Mouse (Mus musculus): ENCODE measurements around the gene Ulk3. TPM values are rescaled to one million over a fixed set of nuclear protein-coding genes. Genes with fewer than 3 reads are reported as not detected.

Ulk3 gene
- polyA plus RNA-seq, 1 experiment from 2014 or later, result 5.2 TPM

- H3K27ac ChIP-seq (ENCODE audit: low read depth, low read length), result no peak overlapping the region
- H3K27me3 ChIP-seq (replicated peaks; ENCODE audit: control insufficient read depth, insufficient read depth, low read length), result no peaks in the 10 kb centered on the region
- DNase-seq (ENCODE audit: low spot score) (no peak), ATAC-seq (no peak)
- WGBS, result 83% methylated on average over 4 of the region's 4 CpGs
- H3K4me1 ChIP-seq (ENCODE audit: control insufficient read depth, insufficient read depth, low read length), result 0 out of 2 replicates have a peak, but pooled peaks cover 8% of the 10 kb centered on the region
- no peak overlapping the region for H3K9ac ChIP-seq (ENCODE audit: low read length)
- no peaks in the 10 kb centered on the region for H3K9me3 ChIP-seq (replicated peaks; ENCODE audit: control insufficient read depth, low read length)
- H3K4me2 ChIP-seq (ENCODE audit: low read length), result no peak overlapping the region
- no peaks in the 10 kb centered on the region for H3K36me3 ChIP-seq (ENCODE audit: control insufficient read depth, insufficient read depth, low read length)
- H3K4me3 ChIP-seq (ENCODE audit: low read depth, low read length), result no peak overlapping the region
Observed at GRCm38 (mm10) chr9:57614786-57615185, 25.5 kb downstream of the Ulk3 start.

- 78% methylated on average over 8 of the region's 8 CpGs for WGBS
- ATAC-seq (no peak), DNase-seq (ENCODE audit: low spot score) (no peak)
- H3K9me3 ChIP-seq (replicated peaks; ENCODE audit: control insufficient read depth, low read length), result no peaks in the 10 kb centered on the region
- no peaks in the 10 kb centered on the region for H3K4me1 ChIP-seq (ENCODE audit: control insufficient read depth, insufficient read depth, low read length)
- H3K36me3 ChIP-seq (ENCODE audit: control insufficient read depth, insufficient read depth, low read length), result no peaks in the 10 kb centered on the region
- no peaks in the 10 kb centered on the region for H3K27me3 ChIP-seq (replicated peaks; ENCODE audit: control insufficient read depth, insufficient read depth, low read length)
- H3K4me3 ChIP-seq (ENCODE audit: low read depth, low read length), result no peak overlapping the region
- no peak overlapping the region for H3K4me2 ChIP-seq (ENCODE audit: low read length)
- no peak overlapping the region for H3K9ac ChIP-seq (ENCODE audit: low read length)
- no peak overlapping the region for H3K27ac ChIP-seq (ENCODE audit: low read depth, low read length)
Observed at GRCm38 (mm10) chr9:57617556-57618169, 28.4 kb downstream of the Ulk3 start.

DNA sequence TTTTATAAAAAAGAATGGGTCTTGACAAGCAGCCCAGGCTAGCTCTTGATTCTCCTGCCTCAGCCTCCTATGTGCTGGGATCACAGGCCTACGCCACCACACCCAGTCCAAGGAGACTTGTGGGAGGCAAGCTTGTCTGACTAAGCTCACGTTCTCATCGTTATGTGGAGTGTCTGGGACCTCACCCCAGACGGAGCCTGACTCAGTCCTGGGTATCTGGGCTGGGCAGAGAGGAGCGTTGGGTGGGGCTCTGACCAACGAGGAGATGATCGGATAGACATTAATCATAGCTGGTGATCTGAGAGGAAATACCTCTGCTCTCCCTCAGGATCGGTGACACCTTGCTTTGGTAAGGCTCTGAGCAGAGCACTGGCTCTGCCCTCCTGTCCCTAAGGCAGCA is 29.6 kb downstream of the Ulk3 start:
- WGBS, result 79% methylated on average over 8 of the region's 8 CpGs
- no peak for ATAC-seq
- Histone ChIP-seq H3K9me3 (replicated peaks; ENCODE audit: control insufficient read depth, low read length) (no peaks in the 10 kb centered on the region), H3K4me2 (ENCODE audit: low read length) (no peak overlapping the region), H3K4me1 (ENCODE audit: control insufficient read depth, insufficient read depth, low read length) (no peaks in the 10 kb centered on the region), H3K4me3 (ENCODE audit: low read depth, low read length) (no peak overlapping the region), H3K27me3 (replicated peaks; ENCODE audit: control insufficient read depth, insufficient read depth, low read length) (no peaks in the 10 kb centered on the region), H3K27ac (ENCODE audit: low read depth, low read length) (no peak overlapping the region), H3K9ac (ENCODE audit: low read length) (no peak overlapping the region), H3K36me3 (ENCODE audit: control insufficient read depth, insufficient read depth, low read length) (no peaks in the 10 kb centered on the region)
- DNase-seq (ENCODE audit: low spot score), result no peak

DNA sequence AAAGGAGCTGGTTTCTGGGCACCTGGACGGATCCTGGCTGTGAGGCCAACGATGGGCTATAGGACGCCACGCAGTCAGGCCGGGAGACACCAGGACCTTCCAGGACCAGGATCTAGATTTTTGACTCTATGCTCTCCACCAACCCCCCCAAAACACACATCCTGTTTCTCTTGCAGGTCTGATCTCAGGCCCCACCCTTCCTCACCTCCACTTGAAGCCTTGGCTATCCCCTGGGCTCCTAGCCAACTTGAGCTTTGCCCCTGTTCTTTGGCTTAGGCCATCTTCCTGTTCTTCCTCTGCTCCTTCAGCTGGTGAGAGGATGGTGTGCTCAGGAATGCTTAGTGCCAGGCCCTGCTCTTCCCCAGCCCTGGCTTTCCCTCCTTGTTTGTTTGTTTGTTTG is 31.4 kb downstream of the Ulk3 start, which contains the start of gene Lman1l:
Gene Lman1l (minus strand): TSS at position 101 of the 400 bp plus-strand sequence.
- ATAC-seq, result no peak
- no peaks in the 10 kb centered on the region for H3K4me1 ChIP-seq (ENCODE audit: control insufficient read depth, insufficient read depth, low read length)
- DNase-seq (ENCODE audit: low spot score), result no peak
- WGBS, result 98% methylated on average over 5 of the region's 5 CpGs
- no peak within 1 kb of the TSS for H3K9ac ChIP-seq (ENCODE audit: low read length)
- peaks cover 15% of the 10 kb centered on the region for H3K36me3 ChIP-seq (ENCODE audit: control insufficient read depth, insufficient read depth, low read length)
- no peak within 1 kb of the TSS for H3K27ac ChIP-seq (ENCODE audit: low read depth, low read length)
- H3K4me2 ChIP-seq (ENCODE audit: low read length), result no peak within 1 kb of the TSS
- H3K4me3 ChIP-seq (ENCODE audit: low read depth, low read length), result no peak within 1 kb of the TSS
- H3K9me3 ChIP-seq (replicated peaks; ENCODE audit: control insufficient read depth, low read length), result no peaks in the 10 kb centered on the region
- H3K27me3 ChIP-seq (replicated peaks; ENCODE audit: control insufficient read depth, insufficient read depth, low read length), result no peaks in the 10 kb centered on the region

DNA sequence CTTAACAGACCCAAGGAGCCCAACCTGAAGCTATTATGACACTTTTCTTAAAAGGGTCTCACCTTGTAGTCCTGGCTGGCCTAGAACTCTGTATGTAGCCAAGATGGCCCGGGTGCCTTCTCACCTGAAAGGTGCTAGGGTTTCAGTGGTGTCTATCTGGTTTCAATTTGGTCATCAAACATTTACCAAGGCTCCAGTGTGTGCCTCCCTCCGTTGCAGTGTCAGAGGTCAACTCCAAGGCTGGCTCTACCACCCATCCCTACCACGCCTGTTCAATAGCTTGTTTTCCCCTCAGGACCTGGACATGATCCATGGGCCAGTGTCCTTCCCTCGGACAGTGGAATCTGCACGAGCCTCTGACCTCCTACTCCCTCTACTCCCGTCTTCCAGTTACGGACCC is 35.0 kb downstream of the Ulk3 start:
- Histone ChIP-seq H3K4me3 (ENCODE audit: low read depth, low read length) (no peak overlapping the region), H3K4me1 (ENCODE audit: control insufficient read depth, insufficient read depth, low read length) (no peaks in the 10 kb centered on the region), H3K27ac (ENCODE audit: low read depth, low read length) (no peak overlapping the region), H3K9me3 (replicated peaks; ENCODE audit: control insufficient read depth, low read length) (no peaks in the 10 kb centered on the region), H3K9ac (ENCODE audit: low read length) (no peak overlapping the region), H3K4me2 (ENCODE audit: low read length) (no peak overlapping the region), H3K27me3 (replicated peaks; ENCODE audit: control insufficient read depth, insufficient read depth, low read length) (no peaks in the 10 kb centered on the region), H3K36me3 (ENCODE audit: control insufficient read depth, insufficient read depth, low read length) (peaks cover 51% of the 10 kb centered on the region)
- 89% methylated on average over 7 of the region's 7 CpGs for WGBS
- ATAC-seq (no peak), DNase-seq (ENCODE audit: low spot score) (no peak)

DNA sequence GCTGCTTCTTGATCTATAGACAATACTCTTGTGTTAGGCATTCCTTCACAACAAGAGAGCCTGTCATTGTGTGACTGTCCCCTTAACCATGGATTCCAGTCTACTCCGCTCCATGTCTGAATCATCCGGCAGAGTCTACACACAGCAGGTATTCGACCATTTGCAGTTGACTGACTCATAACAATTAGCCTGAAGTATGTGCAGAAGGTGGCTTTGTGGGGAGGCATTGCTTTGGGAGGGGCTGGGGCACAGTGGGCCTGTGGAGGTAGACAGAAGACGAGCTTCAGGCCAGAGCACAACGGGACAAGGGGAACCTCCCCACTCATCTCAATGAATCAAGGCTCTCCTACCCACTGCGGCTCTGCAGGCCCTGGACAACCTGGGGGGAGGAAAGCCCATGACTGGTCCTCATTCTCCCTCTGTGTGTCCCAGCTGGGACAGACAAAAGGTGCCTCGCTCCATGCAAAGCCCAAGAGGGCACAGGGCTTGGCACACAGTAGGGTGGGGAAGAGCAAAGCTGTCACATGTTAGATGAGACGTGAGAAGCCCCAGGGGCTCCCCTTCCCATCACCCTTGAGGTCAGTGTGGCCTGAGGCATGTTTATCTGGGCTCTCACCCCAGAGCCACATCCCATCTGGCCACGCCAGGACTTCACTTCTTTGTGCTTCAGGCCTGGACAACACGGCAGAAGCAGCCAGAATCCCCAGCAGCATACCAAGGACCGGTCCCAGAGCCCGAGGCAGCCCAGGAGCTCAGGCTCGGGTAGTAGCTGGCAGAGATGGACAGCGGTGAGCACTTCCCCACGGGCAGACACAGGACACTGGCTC is 36.6 kb downstream of the Ulk3 start:
- Histone ChIP-seq H3K4me1 (ENCODE audit: control insufficient read depth, insufficient read depth, low read length) (no peaks in the 10 kb centered on the region), H3K36me3 (ENCODE audit: control insufficient read depth, insufficient read depth, low read length) (peaks cover 66% of the 10 kb centered on the region), H3K4me2 (ENCODE audit: low read length) (no peak overlapping the region), H3K27me3 (replicated peaks; ENCODE audit: control insufficient read depth, insufficient read depth, low read length) (no peaks in the 10 kb centered on the region), H3K4me3 (ENCODE audit: low read depth, low read length) (no peak overlapping the region), H3K9ac (ENCODE audit: low read length) (no peak overlapping the region), H3K27ac (ENCODE audit: low read depth, low read length) (no peak overlapping the region), H3K9me3 (replicated peaks; ENCODE audit: control insufficient read depth, low read length) (no peaks in the 10 kb centered on the region)
- no peak for ATAC-seq
- DNase-seq (ENCODE audit: low spot score), result no peak
- 65% methylated on average over 15 of the region's 15 CpGs for WGBS

DNA sequence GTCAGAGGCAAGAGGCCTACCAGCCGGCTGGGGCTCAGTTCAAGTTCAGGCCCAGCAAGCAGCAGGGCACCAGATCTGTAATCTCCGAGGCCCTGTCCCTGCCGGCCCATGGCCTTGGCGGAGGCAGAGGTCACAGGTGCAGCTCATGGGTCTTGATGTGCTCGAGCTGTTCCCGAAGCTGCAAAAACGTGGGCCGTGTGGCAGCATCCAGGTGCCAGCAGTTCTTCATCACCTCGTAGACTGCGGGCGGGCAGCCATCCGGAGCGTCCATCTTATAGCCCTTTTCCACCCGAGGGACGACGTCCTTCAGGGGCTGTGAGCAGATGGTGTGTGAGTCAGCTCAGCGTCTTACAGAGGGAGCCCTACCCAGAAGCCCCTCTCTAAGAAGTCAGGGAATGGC is 37.9 kb downstream of the Ulk3 start:
- Histone ChIP-seq H3K4me3 (ENCODE audit: low read depth, low read length) (no peak overlapping the region), H3K36me3 (ENCODE audit: control insufficient read depth, insufficient read depth, low read length) (peaks cover 74% of the 10 kb centered on the region), H3K9me3 (replicated peaks; ENCODE audit: control insufficient read depth, low read length) (no peaks in the 10 kb centered on the region), H3K27me3 (replicated peaks; ENCODE audit: control insufficient read depth, insufficient read depth, low read length) (no peaks in the 10 kb centered on the region), H3K4me1 (ENCODE audit: control insufficient read depth, insufficient read depth, low read length) (no peaks in the 10 kb centered on the region), H3K27ac (ENCODE audit: low read depth, low read length) (no peak overlapping the region), H3K4me2 (ENCODE audit: low read length) (no peak overlapping the region), H3K9ac (ENCODE audit: low read length) (no peak overlapping the region)
- no peak for DNase-seq (ENCODE audit: low spot score)
- ATAC-seq, result no peak
- 93% methylated on average over 17 of the region's 17 CpGs for WGBS

DNA sequence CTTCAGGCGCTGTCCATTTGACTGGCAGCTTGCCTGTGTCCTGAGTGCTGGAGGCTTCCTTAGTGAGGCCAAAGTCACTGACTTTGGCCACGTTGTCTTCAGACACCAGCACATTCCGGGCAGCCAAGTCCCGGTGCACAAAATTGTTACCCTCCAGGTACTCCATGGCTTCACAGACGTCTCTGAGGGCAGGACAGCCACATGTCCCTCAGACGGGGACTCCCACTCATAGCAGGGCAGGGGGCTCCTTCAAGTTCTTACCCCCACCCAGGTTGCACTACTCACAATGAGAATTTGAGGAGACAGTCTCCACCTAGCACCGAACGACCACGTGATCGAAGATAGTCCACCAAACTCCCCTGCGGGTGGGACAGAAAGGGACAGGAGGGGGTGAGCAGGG is 38.6 kb downstream of the Ulk3 start:
- H3K9me3 ChIP-seq (replicated peaks; ENCODE audit: control insufficient read depth, low read length), result no peaks in the 10 kb centered on the region
- no peak for DNase-seq (ENCODE audit: low spot score)
- H3K4me1 ChIP-seq (ENCODE audit: control insufficient read depth, insufficient read depth, low read length), result no peaks in the 10 kb centered on the region
- ATAC-seq, result no peak
- H3K27me3 ChIP-seq (replicated peaks; ENCODE audit: control insufficient read depth, insufficient read depth, low read length), result no peaks in the 10 kb centered on the region
- H3K9ac ChIP-seq (ENCODE audit: low read length), result no peak overlapping the region
- H3K27ac ChIP-seq (ENCODE audit: low read depth, low read length), result no peak overlapping the region
- no peak overlapping the region for H3K4me2 ChIP-seq (ENCODE audit: low read length)
- 92% methylated on average over 11 of the region's 11 CpGs for WGBS
- no peak overlapping the region for H3K4me3 ChIP-seq (ENCODE audit: low read depth, low read length)
- H3K36me3 ChIP-seq (ENCODE audit: control insufficient read depth, insufficient read depth, low read length), result peaks cover 74% of the 10 kb centered on the region

GRCm38 (mm10) chr9:57628717-57629116 is 39.5 kb downstream of the Ulk3 start:
- 94% methylated on average over 12 of the region's 12 CpGs for WGBS
- Histone ChIP-seq H3K4me1 (ENCODE audit: control insufficient read depth, insufficient read depth, low read length) (no peaks in the 10 kb centered on the region), H3K9me3 (replicated peaks; ENCODE audit: control insufficient read depth, low read length) (no peaks in the 10 kb centered on the region), H3K4me3 (ENCODE audit: low read depth, low read length) (no peak overlapping the region), H3K36me3 (ENCODE audit: control insufficient read depth, insufficient read depth, low read length) (peaks cover 78% of the 10 kb centered on the region), H3K4me2 (ENCODE audit: low read length) (no peak overlapping the region), H3K27me3 (replicated peaks; ENCODE audit: control insufficient read depth, insufficient read depth, low read length) (no peaks in the 10 kb centered on the region), H3K27ac (ENCODE audit: low read depth, low read length) (no peak overlapping the region), H3K9ac (ENCODE audit: low read length) (no peak overlapping the region)
- DNase-seq (ENCODE audit: low spot score) (no peak), ATAC-seq (no peak)

Data from forebrain, embryonic 14.5 days (tissue).